Mouse (Mus musculus) hindbrain, embryonic 14.5 days (tissue): ENCODE measurements around the gene Olfr606. TPM values are rescaled to one million over a fixed set of nuclear protein-coding genes. Genes with fewer than 3 reads are reported as not detected.

Experiments
- microRNA-seq: library from miRNA; unstranded; fragments of <30 nt; microRNA quantifications from one replicate; pipeline ENCODE4, GENCODE M21; 2016
- polyA plus RNA-seq: library from polyadenylated mRNA; unstranded; fragments of >200 nt; fragmentation: Nextera tagmentation; extraction: Ambion mirVana; gene quantifications from 2 replicates; pipeline ENCODE4 v1.2.1, GENCODE M21; 2014

The Olfr606 gene
- polyA plus RNA-seq, 1 experiment from 2014 or later = not detected

Small RNA genes lying within 50 kb of the gene (microRNA-seq; reads per million reads assigned to microRNA genes)
- gene Gm25774 = not detected

Other genes with a start within 250 kb of the Olfr606 start
- not detected in 2 replicates for gene Olfr593, start 237.2 kb upstream of the Olfr606 start, polyA plus RNA-seq
- gene Olfr594, start 232.1 kb upstream of the Olfr606 start, polyA plus RNA-seq = 0.07 TPM in 1 of 2 replicates, not detected in the other
- not detected in 2 replicates for gene Usp17ld, start 196.5 kb upstream of the Olfr606 start, polyA plus RNA-seq
- not detected in 2 replicates for gene Olfr596, start 143.4 kb upstream of the Olfr606 start, polyA plus RNA-seq
- gene Olfr597, start 132.7 kb upstream of the Olfr606 start, polyA plus RNA-seq = not detected in 2 replicates
- gene Olfr598, start 125.5 kb upstream of the Olfr606 start, polyA plus RNA-seq = not detected in 2 replicates
- not detected in 2 replicates for gene Olfr599, start 113.1 kb upstream of the Olfr606 start, polyA plus RNA-seq
- gene Olfr600, start 99.4 kb upstream of the Olfr606 start, polyA plus RNA-seq = not detected in 2 replicates
- not detected in 2 replicates for gene Olfr601, start 86.4 kb upstream of the Olfr606 start, polyA plus RNA-seq
- gene Olfr603, start 62.9 kb upstream of the Olfr606 start, polyA plus RNA-seq = not detected in 2 replicates
- gene Usp17lc, start 34.0 kb upstream of the Olfr606 start, polyA plus RNA-seq = not detected in 2 replicates
- gene Olfr605, start 3.6 kb upstream of the Olfr606 start, polyA plus RNA-seq = not detected in 2 replicates
- not detected in 2 replicates for gene Olfr607, start 15.1 kb downstream of the Olfr606 start, polyA plus RNA-seq
- gene Olfr608, start 20.8 kb downstream of the Olfr606 start, polyA plus RNA-seq = not detected in 2 replicates
- not detected in 2 replicates for gene Olfr609, start 49.0 kb downstream of the Olfr606 start, polyA plus RNA-seq
- gene Olfr610, start 63.1 kb downstream of the Olfr606 start, polyA plus RNA-seq = not detected in 2 replicates
- not detected in 2 replicates for gene Olfr611, start 71.8 kb downstream of the Olfr606 start, polyA plus RNA-seq
- not detected in 2 replicates for gene Olfr612, start 93.7 kb downstream of the Olfr606 start, polyA plus RNA-seq
- gene Olfr613, start 99.0 kb downstream of the Olfr606 start, polyA plus RNA-seq = not detected in 2 replicates
- not detected in 2 replicates for gene Olfr615, start 107.0 kb downstream of the Olfr606 start, polyA plus RNA-seq
- gene Olfr616, start 120.1 kb downstream of the Olfr606 start, polyA plus RNA-seq = not detected in 2 replicates
- gene Olfr617, start 124.0 kb downstream of the Olfr606 start, polyA plus RNA-seq = not detected in 2 replicates
- 0.21 TPM in 1 of 2 replicates, not detected in the other for gene Olfr618, start 141.1 kb downstream of the Olfr606 start, polyA plus RNA-seq
- gene Olfr619, start 151.5 kb downstream of the Olfr606 start, polyA plus RNA-seq = not detected in 2 replicates
- not detected in 2 replicates for gene Olfr620, start 163.5 kb downstream of the Olfr606 start, polyA plus RNA-seq
- gene Olfr622, start 193.7 kb downstream of the Olfr606 start, polyA plus RNA-seq = not detected in 2 replicates
- gene Olfr623, start 214.7 kb downstream of the Olfr606 start, polyA plus RNA-seq = not detected in 2 replicates
- gene Olfr624, start 222.1 kb downstream of the Olfr606 start, polyA plus RNA-seq = not detected in 2 replicates
- gene Olfr625-ps1, start 233.7 kb downstream of the Olfr606 start, polyA plus RNA-seq = not detected in 2 replicates